Mouse (Mus musculus) lung, postnatal 4 days (tissue): ENCODE results near the gene Rpl10.

Experiments
- DNase-seq, 2 experiments: peaks; one replicate each; pipeline ENCODE4 v3.0.0; 2021

Rpl10 gene

GRCm38 (mm10) chrX:74270062-74270901, at the start of gene Rpl10:
Gene Rpl10 (plus strand): TSS chrX:74270812.
- peak; percentile 93 to 96 for DNase-seq

- no peak for DNase-seq
These were observed 40.6 kb upstream of the Rpl10 start for GRCm38 (mm10) chrX:74230038-74230437.

- no peak for DNase-seq
These were observed 37.4 kb upstream of the Rpl10 start for GRCm38 (mm10) chrX:74233196-74233595.

- no peak for DNase-seq
These were observed 30.3 kb upstream of the Rpl10 start for GRCm38 (mm10) chrX:74240332-74240731.

GRCm38 (mm10) chrX:74243396-74243795, 27.2 kb upstream of the Rpl10 start:
- peak; percentile 48 to 75 for DNase-seq

- DNase-seq: peak; percentile 66 to 67
These were observed 26.8 kb upstream of the Rpl10 start for GRCm38 (mm10) chrX:74243807-74244206.

GRCm38 (mm10) chrX:74244614-74245083, 26.0 kb upstream of the Rpl10 start:
- DNase-seq: peak; percentile 72 to 84

- no peak for DNase-seq
These were observed 25.5 kb upstream of the Rpl10 start for GRCm38 (mm10) chrX:74245107-74245506.

- peak; percentile 88 to 93 for DNase-seq
These were observed 24.9 kb upstream of the Rpl10 start for GRCm38 (mm10) chrX:74245687-74246086.

- peak; percentile 90 to 94 for DNase-seq
These were observed 24.4 kb upstream of the Rpl10 start for GRCm38 (mm10) chrX:74246213-74246681.

GRCm38 (mm10) chrX:74246693-74247092, 23.9 kb upstream of the Rpl10 start:
- DNase-seq: no peak

GRCm38 (mm10) chrX:74248651-74249050, 22.0 kb upstream of the Rpl10 start:
- DNase-seq: peak; percentile 57 to 81

GRCm38 (mm10) chrX:74249615-74250014, 21.0 kb upstream of the Rpl10 start, which contains the start of gene Flna:
Gene Flna (minus strand): TSS chrX:74249820.
- peak; percentile 85 to 88 for DNase-seq

GRCm38 (mm10) chrX:74254153-74254887, 16.3 kb upstream of the Rpl10 start, which contains the start of gene Emd:
Gene Emd (plus strand): TSS chrX:74254687.
- peak; percentile 91 to 95 for DNase-seq

GRCm38 (mm10) chrX:74254888-74255565, 15.6 kb upstream of the Rpl10 start:
- peak in 1 of 2 experiments; percentile 7 for DNase-seq

- no peak for DNase-seq
These were observed 12.9 kb upstream of the Rpl10 start for GRCm38 (mm10) chrX:74257746-74258145.

GRCm38 (mm10) chrX:74269736-74270061, 913 bp upstream of the Rpl10 start:
- no peak for DNase-seq

GRCm38 (mm10) chrX:74270902-74271551, 415 bp downstream of the Rpl10 start:
- peak; percentile 49 to 58 for DNase-seq

- DNase-seq: no peak
These were observed 3.1 kb downstream of the Rpl10 start for GRCm38 (mm10) chrX:74273422-74274322.

- no peak for DNase-seq
These were observed 7.3 kb downstream of the Rpl10 start for GRCm38 (mm10) chrX:74277916-74278315.

- no peak for DNase-seq
These were observed 10.6 kb downstream of the Rpl10 start for GRCm38 (mm10) chrX:74281041-74281731.
